Mouse (Mus musculus) frontal cortex, postnatal 10 days (tissue): ENCODE data around the gene Tbx1.
"Not testable (repeated sequence)": the region's sequence is repeated elsewhere in the genome, so short reads cannot be mapped to it uniquely, and the experiment has no call there.

Experiments used
- DNase-seq, 2 experiments: peaks; one replicate each; pipeline ENCODE4 v3.0.0; 2022; ENCODE audit warnings: low spot score in 2 of 2, mixed read lengths in 1 of 2

Tbx1 gene

GRCm38 (mm10) chr16:18554721-18555120, 35.8 kb downstream of the Tbx1 start:
- DNase-seq = no peak

GRCm38 (mm10) chr16:18552106-18552710, 38.3 kb downstream of the Tbx1 start:
- DNase-seq = no peak

- no peak for DNase-seq
Measured at GRCm38 (mm10) chr16:18551604-18552003, 38.9 kb downstream of the Tbx1 start.

- no peak for DNase-seq
Measured at GRCm38 (mm10) chr16:18547891-18548290, 42.6 kb downstream of the Tbx1 start.

- DNase-seq = no peak
Measured at GRCm38 (mm10) chr16:18543151-18543829, 47.2 kb downstream of the Tbx1 start.

- DNase-seq = no peak
Measured at GRCm38 (mm10) chr16:18539281-18539680, 51.2 kb downstream of the Tbx1 start.

GRCm38 (mm10) chr16:18537407-18537990, 53.0 kb downstream of the Tbx1 start:
- no peak for DNase-seq

GRCm38 (mm10) chr16:18533061-18533460, 57.4 kb downstream of the Tbx1 start:
- DNase-seq = not testable (repeated sequence)
